In the genomic region with DNA sequence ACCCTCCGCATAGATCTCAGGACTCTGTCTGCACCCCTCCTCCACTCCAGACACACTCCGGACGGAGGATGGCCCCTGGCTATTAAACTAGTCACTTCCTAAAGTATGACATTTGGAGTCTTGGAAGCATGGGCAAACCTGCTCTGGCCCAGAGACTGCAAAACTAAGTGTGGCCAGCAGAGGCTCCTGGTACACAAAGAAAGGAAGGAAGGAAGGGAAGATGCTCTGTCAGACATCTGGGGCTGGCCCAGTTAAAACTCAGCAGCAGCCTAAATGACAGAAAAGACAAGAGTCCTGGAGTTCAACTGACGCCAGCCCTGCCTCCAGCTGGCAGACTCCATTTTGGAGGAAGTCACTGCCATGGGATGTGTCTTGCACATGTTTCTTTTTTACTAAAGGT, we compare ENCODE assay signal across 9 mouse cellular contexts.
DNase-seq lines count a peak whose midpoint lies in the region; ATAC-seq and TF ChIP-seq lines count a peak whose summit lies in the region.
"Had no signal": no experiment of that assay in that cellular context is flagged by ENCODE, and none has a peak within 500 bp of the region (broad histone marks: within the 10 kb centered on the region; RNA-seq: fewer than 3 reads in every experiment).

No protein-coding gene starts in this region.

- no peaks in the 10 kb centered on the region for H3K4me1 ChIP-seq in kidney, embryonic 16.5 days (ENCODE audit: insufficient read depth, low read length)
- H3K4me1 ChIP-seq in lung, adult 2 months (ENCODE audit: control insufficient read depth, insufficient read depth, low read length), result 0 out of 2 replicates have a peak, but pooled peaks cover 2% of the 10 kb centered on the region
- H3K4me1 ChIP-seq: limb, embryonic 13.5 days had no signal

- H3K9me3 ChIP-seq in kidney, embryonic 16.5 days (ENCODE audit: low read length), result no peaks in the 10 kb centered on the region
- H3K9me3 ChIP-seq: limb, embryonic 13.5 days had no signal

- DNase-seq in left cerebral cortex, adult 2 months (ENCODE audit: extremely low spot score in 1 of 2, low spot score in 2 of 2), result peak; percentile 33 to 56
- no peak for DNase-seq in left cerebral cortex, adult 11 months (ENCODE audit: low spot score)
- DNase-seq in adrenal gland, postnatal 14 days, result peak; percentile 55
- peak; percentile 20 for DNase-seq in forelimb bud, embryonic 11.5 days (ENCODE audit: low read depth, low spot score)
- DNase-seq in lung, adult 2 months, result peak; percentile 4
- DNase-seq in retina, postnatal 1 day, result peak; percentile 58

- H3K27ac ChIP-seq in left cerebral cortex, adult 2 months, result no peak overlapping the region
- no peak overlapping the region for H3K27ac ChIP-seq in kidney, embryonic 16.5 days (ENCODE audit: low read length)
- H3K27ac ChIP-seq: limb, embryonic 13.5 days had no signal

- H3K36me3 ChIP-seq in kidney, embryonic 16.5 days (ENCODE audit: insufficient read depth, low read length), result no peaks in the 10 kb centered on the region
- H3K36me3 ChIP-seq: limb, embryonic 13.5 days had no signal

- no peaks in the 10 kb centered on the region for H3K27me3 ChIP-seq in kidney, embryonic 16.5 days (ENCODE audit: insufficient read depth, low read length)
- H3K27me3 ChIP-seq: limb, embryonic 13.5 days had no signal

- H3K9ac ChIP-seq in kidney, embryonic 16.5 days (replicated peaks; ENCODE audit: low read length), result 0 out of 2 replicates have a peak overlapping the region, but pooled peaks have one; percentile 8
- H3K9ac ChIP-seq: limb, embryonic 13.5 days had no signal

- 0 out of 2 replicates have a peak, but pooled peaks have one; percentile 59 for ATAC-seq in kidney, embryonic 16.5 days (ENCODE audit: low FRiP score, low TSS enrichment)
- no peak for ATAC-seq in erythroid progenitor cell, adult 5-6 weeks (replicated peaks; ENCODE audit: low FRiP score, poor library complexity, severe bottlenecking)

- intact Hi-C loops in left cerebral cortex, adult 2 months (cut with DNase I), result loop anchor here (2.0 kb wide), 2 partner anchors 64 to 138 kb away; partner anchors contain the start of gene Azi2

- no peak overlapping the region for H3K4me3 ChIP-seq in left cerebral cortex, adult 2 months
- H3K4me3 ChIP-seq in kidney, embryonic 16.5 days (ENCODE audit: low read length), result no peak overlapping the region
- no peak overlapping the region for H3K4me3 ChIP-seq in lung, adult 2 months (replicated peaks; ENCODE audit: extremely low read depth, low read depth, low read length)
- H3K4me3 ChIP-seq: limb, embryonic 13.5 days had no signal

- peak; percentile 63 for TF ChIP-seq CTCF in left cerebral cortex, adult 2 months (IDR thresholded peaks at IDR 0.05)
- TF ChIP-seq CTCF in lung, adult 2 months (IDR thresholded peaks at IDR 0.05; ENCODE audit: insufficient read depth, low read length), result peak; percentile 35; the same call in 1 of the 2 replicates

- H3K4me2 ChIP-seq in kidney, embryonic 16.5 days (replicated peaks; ENCODE audit: low read depth, low read length), result no peak overlapping the region
- H3K4me2 ChIP-seq: limb, embryonic 13.5 days had no signal

- TF ChIP-seq POLR2A in lung, adult 2 months (IDR thresholded peaks at IDR 0.05; ENCODE audit: borderline replicate concordance, extremely low read depth, low read depth, low read length), result no peak

- WGBS in kidney, embryonic 16.5 days, result 39% methylated on average over 4 of the region's 4 CpGs
- 34% methylated on average over 4 of the region's 4 CpGs for WGBS in lung, adult 2 months
